Mouse (Mus musculus) heart, postnatal 0 days (tissue): ENCODE results near the gene Fbxo47.

Experiments
- CTCF ChIP-seq: IDR thresholded peaks from 2 replicates; pipeline ENCODE4 v1.5.1; 2016; ENCODE audit warnings: antibody characterized with exemption, control low read depth, low read depth
- EP300 ChIP-seq: IDR thresholded peaks from 2 replicates; pipeline ENCODE4 v1.6.1; 2016; ENCODE audit warnings: antibody characterized with exemption, low read depth

DNA sequence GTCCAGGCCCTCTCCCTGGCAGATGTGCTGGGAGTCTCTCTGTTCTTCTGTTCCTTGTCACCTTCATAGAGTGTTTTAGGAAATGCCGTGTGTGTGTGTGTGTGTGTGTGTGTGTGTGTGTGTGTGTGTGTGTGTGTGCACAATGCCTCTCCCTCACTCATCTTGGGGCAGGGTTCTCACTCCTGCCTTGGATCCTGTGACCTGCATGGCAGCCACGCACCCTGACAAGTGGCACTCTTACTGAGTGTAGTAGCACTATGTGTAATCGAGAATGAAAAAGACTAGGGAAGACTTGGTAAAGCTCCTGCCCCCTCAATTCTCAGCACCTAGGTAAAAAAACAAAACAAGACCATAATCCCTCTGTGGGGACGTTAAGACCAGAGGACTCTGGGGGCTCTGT, 64.9 kb downstream of the Fbxo47 start:
- TF ChIP-seq CTCF: no peak
- TF ChIP-seq EP300: no peak
